Mouse (Mus musculus) lung, postnatal 14 days (tissue): ENCODE measurements around the gene Pbx2.
"Not testable (repeated sequence)": the region's sequence is repeated elsewhere in the genome, so short reads cannot be mapped to it uniquely, and the experiment has no call there.

ENCODE experiments used
- DNase-seq: peaks from one replicate; pipeline ENCODE4 v3.0.0; 2021

The Pbx2 gene

DNA sequence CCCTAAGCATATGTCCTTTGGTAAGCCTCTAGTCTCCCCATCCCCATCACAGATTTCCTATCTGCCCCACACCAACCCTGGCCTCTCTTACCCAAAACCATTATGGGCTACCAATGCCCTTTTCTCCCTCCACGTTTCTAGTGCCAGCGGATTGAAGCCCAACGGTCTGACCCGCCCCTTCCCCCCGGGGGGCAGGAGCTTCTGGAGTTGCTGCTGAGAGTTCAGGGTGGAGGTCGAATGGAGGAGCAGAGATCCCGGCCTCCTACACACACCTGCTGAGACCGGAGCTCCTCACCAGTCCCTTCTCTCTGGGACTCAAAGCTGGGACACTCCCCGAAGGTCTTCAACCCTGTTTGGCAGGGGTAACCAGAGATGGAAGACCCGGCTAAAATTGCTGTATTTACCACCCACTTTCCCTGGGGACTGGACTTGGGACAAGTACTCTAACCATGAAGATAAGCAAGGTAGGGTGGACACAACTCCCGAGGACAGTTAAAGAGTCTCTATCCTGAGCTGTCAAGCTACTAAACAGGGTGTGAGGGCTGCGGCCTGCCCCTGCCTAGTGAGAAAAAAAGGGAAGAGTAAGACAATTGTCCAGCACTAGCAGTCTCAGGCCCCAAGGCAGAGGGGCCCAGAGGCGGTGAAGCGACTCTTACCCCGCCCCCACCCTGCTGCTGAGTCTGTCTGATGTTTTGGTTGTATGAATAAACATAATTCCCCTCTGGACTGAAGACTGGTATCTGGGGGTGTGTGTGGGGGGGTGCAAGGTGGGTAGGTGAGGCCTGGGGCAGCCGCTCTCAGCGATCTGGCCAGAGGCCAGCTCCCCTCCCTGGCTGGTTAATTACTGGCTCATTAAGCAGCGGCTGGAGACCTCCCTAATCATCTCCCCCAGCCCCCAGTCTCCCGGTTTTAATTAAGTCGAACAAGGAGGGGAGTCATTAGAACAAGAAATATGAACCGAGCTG, at the start of gene Pbx2:
Gene Pbx2, plus strand, starts transcription at position 238 of the 965 bp plus-strand sequence.
- DNase-seq, result peak; percentile 42

DNA sequence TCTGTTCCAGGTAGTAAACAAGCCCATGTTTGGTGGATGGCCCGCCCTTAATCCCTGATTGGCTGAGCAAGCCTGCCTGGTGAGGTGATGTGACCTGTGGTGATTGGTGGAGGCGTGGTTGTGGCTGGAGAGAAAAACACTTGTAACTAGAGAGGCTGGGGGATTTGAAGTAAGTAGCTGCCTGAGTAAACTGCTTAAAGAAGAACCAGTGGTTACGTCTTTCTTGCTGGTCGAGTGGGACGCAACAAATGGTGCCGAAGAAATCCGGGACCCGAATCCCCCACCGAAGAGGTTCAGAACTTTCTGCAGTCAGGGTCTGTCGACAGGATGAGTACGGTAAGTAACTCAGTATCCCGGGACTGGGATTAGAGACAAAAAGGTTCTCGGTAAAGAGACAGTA, 47.5 kb upstream of the Pbx2 start:
- DNase-seq, result not testable (repeated sequence)

DNA sequence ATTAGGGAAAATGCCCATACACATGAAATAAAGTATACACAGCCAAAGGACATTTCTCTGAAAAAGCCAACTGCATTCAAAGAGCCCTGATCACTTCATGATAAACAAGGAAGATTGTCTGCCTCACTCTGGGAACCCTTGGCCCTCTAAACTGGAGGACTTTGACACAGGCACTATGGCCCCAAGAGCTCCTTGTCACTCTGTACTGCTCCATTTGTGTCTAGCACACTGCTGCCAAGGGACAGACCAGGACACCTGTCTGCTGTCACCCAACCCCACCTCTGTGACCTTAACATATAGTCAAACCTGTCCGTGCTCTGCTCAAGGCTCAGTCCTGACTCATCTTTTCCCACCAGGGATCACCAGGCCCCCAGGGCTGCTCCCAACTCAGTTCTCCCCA, 44.3 kb upstream of the Pbx2 start:
- no peak for DNase-seq

DNA sequence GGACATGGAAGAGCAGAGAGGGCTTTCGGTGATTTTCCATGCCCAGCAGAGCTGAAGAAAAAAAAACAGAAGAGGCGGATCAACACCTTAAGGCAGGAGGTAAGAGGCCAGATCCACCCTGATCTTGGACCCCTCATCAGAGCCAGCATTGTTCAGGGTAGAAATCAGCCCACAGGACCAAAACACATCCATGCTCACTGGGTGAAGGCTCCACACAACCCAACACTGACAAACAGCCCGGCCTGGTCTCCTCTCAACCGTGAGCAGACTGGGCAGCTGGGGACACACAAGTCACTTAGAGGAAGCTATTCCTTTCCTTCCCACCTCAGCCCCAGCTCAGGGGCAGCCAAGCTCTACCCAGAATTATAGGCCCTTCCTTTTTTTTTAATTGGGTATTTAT, 43.5 kb upstream of the Pbx2 start:
- DNase-seq, result no peak

DNA sequence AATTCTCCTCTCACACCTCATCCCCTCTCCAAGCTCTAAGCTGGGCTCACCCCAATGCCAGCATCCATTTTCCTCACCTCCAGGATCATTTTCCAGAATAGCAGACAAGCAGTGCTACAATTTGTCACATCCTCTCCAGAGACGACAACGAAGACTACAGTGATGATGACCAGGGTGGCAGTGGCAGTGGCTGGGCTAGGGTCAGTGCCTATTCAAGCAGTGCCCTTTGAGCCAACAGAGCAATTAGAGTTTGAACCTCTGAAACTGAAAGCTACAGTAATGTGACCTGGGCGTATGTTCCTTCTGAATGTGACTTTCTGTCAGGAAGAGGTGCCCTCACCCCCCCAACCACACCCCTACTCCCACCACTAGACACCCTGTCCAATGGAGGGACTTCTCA, 41.9 kb upstream of the Pbx2 start:
- no peak for DNase-seq

DNA sequence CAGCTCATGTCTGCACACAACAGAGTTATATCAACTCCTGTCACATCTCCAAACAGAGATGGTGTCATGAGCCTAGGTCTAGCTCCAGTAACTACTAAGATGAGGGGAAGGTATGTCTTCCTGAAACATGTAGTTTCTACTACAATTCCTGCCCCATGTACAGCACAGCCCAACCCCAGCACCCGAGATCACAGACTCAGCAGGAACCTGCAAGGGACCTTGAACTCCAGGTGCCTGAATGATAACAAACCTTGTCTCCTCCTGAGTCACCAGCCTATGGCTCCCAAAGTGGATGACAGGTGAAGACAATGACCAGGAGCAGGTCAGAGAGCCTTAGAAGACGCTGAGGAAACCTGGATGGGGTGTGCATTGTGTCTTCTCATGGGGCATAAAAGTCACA, 41.2 kb upstream of the Pbx2 start:
- no peak for DNase-seq

DNA sequence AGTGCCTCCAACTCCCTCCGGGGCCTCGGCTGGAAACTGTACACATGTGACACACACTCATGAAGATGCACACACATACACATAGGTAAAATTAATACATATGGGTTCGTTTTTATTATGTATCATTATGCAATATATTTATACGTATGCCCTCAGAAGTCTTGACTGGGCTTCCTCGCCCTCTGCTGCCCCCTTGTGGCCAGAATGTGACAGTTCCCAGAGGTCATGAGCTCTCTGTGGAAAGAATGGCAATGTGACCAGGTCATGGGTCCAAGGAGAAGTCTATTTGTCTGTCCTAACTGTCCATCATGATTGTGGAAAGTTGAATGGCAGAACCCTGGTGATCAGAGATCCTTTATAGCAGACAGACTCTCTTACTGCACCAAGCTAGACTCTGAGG, 35.6 kb upstream of the Pbx2 start:
- DNase-seq, result peak; percentile 92

DNA sequence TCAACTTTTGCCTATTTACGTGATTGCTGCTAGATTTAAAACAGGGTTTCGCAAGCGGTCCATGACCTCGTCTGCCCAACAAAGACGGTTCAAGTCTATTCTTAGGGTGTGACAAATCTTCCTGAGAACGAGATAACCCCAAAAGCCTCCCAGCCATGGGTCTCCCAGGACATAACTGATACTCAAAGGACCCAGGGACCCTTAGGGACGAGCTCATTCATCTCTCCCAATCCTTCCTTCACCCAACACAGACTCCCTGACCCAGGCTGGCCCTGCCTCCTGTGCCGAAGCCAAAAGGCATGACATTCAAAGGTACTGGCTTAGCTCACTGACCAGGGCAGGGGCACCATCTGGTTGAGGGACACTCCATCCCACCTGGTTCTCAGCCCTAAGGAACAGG, 34.7 kb upstream of the Pbx2 start:
- no peak for DNase-seq

DNA sequence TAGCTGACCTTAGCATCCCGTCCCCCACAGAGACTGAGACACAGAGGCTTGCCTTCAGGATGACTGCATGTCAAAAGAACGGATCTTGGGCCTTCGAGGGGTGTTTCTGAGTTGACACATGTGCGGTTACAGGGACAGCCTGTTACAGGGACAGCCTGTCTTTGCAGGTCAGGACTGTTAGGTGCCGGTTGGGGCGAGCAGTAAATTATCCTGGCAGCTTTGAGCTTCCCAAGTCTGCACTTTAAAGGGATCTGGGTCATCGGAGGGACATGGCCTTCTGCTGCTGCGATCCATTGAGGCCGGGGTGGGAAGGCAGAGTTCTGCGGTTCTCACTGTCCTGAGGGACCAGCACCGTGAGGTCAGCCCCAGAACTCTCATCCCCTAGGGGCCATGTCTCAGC, 33.7 kb upstream of the Pbx2 start:
- DNase-seq, result no peak

DNA sequence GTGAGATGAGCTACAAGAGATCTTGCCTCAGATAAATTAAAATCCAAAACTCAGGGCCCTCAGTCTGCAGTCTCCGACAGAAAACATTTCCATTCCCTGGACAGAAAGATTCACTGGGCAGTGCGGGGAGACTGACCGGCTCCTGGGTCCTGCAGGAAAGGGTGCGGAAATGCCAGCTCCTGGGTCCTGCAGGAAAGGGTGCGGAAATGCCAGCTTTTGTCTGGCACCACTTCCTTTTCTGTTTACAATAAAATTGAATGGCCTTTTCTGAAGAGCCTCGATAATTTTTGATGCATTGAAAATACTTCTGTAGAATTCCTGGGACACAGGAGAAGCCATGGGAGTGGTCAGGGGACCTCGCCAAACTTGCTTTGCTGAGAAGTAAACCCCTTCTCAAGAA, 31.9 kb upstream of the Pbx2 start:
- no peak for DNase-seq

DNA sequence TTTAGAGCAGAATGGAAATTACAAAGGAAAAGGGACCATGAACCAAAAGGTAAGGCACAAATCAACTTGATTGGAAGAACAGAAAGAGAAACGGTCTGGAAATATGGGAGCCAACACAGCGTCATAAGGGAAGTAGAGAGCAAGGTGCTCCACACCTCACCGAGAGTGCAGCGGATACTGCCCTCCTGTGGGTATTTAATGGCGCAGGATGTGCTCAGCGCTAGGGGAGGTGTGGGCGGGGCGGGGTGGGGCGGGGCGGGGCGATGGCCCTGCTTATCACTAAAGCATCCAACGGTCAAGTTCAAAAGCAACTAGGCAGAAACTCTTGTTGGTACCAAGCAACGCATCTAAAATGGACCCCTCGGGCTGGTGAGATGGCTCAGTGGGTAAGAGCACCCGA, 31.2 kb upstream of the Pbx2 start:
- no peak for DNase-seq

DNA sequence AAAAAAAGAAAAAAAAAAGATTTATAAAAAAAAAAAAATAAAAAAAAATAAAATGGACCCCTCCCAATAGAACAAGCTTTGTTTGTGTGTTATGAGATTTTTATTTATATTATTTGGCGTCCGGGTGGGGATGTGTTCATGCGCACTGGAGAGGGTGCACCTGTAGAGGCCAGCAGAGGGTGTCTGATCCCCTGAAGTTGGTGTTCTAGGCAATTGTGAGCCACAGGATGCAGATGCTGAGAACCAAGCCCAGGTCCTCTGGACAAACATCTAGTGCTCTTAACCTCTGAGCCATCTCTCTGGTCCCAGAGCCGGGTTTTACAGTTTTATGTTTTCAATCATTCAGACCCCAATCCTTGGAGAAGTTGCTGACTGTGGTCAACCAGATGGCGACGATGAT, 30.6 kb upstream of the Pbx2 start:
- no peak for DNase-seq

DNA sequence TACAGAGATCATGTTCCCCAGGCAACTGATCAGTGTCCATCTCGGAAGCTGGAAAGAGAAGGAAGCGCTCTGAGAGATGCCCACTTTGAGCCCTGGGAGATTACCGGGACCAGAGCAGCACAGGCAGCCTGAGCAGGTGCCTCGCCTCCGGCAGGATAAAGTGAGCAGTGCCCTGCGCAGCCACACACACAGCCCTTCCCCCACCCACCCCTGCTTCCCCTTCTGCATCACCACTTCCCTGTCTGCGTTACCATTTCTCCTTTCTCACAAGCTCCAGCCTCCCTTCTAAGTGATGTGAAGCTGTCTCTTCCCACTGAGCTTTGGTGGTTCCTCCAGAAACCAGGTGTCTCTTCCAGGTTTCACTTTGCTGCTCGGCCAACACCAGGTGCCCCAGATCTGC, 29.9 kb upstream of the Pbx2 start:
- no peak for DNase-seq

DNA sequence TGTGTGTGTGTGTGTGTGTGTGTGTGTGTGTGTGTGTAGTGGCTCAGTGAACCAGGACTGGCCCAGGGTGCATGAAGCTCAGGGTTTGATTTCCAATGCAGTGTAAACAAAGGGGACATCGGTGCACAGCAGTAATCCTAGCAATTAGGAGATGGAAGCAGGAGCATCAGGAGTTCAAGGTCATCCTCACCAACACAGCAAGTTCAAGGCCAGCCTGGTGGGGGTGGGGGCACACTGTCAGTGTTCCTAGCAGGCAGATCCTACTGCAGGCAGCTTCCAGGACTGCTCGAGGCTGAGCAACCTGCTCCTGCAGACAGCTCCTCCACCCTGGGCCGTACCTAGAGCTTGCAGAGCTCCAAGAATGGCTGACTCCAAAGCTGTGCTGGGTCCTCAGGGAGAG, 28.5 kb upstream of the Pbx2 start:
- no peak for DNase-seq

DNA sequence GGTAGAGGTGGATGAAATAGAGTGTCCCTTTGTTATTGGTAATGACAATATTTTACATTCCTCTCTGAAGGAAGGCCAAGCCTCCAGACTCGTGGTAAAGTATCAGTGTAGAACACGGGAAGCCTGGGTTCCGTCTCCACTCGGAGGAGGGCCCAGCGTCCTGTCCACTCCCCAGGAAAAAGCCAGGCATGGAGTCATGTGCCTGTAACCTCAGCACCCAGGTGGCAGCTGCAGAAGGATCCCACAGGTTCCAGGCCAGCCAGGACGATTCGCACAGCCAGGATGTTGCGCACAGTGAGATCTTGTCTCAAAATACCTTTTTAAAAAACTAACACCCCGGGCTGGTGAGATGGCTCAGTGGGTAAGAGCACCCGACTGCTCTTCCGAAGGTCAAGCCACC, 27.7 kb upstream of the Pbx2 start:
- no peak for DNase-seq

DNA sequence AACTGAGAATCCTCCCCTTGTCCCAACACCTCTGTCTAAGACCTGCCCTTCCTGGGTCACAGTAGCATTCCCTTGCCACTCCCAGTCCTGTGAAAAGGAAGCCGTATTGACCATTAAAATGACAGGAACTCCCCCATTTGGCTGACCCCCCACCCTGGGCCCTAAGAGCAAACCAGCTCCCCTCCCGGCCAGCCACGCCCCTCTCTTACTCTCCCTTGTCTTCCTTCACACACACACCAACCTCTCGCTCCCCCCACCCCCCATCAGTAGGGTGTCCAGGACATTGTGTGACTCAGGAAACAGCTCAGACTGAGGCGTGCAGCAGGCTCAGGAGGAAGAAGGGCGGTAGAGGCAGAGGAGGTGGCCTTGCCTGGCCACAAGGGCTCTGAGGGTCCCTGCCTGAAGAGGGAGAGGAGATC, 27.1 kb upstream of the Pbx2 start, which contains the start of gene Notch4:
Gene Notch4, plus strand, starts transcription at position 266 of the 419 bp plus-strand sequence.
- DNase-seq, result peak; percentile 61

DNA sequence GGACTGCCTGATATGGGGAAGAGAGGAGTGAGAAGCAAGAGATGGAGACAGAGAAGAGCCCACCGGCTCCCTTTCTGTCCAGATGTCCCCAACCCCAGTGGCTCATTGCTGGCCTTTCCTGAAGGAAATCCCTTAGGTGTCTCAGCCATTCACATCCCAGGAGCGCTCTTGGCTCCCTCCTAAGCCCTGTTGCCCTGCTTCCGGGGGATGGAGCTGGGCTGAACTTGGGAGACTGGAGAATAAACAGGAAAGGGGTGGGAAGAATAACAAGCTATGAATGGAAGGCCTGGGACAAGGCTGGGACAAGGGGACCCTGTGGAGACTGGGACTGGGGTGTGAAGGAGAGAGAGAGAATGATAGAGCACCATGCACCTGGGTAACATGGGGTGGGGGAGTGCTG, 26.3 kb upstream of the Pbx2 start:
- DNase-seq, result peak; percentile 60

DNA sequence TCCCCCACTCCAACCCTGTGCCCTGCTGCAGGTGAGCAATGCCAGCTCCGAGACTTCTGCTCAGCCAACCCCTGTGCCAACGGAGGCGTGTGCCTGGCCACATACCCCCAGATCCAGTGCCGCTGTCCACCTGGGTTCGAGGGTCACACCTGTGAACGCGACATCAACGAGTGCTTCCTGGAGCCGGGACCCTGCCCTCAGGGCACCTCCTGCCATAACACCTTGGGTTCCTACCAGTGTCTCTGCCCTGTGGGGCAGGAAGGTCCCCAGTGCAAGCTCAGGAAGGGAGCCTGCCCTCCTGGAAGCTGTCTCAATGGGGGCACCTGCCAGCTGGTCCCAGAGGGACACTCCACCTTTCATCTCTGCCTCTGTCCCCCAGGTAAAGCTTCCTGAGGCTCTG, 23.8 kb upstream of the Pbx2 start:
- no peak for DNase-seq

DNA sequence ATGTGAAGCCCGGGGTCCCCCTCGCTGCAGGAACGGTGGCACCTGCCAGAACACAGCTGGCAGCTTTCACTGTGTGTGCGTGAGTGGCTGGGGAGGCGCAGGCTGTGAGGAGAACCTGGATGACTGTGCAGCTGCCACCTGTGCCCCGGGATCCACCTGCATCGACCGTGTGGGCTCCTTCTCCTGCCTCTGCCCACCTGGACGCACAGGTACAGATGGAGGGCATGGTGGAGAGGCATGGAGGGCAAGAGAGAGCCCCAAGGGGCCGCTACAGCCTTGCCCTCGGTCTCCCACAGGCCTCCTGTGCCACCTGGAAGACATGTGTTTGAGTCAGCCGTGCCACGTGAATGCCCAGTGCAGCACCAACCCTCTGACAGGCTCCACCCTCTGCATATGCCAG, 22.6 kb upstream of the Pbx2 start:
- no peak for DNase-seq

DNA sequence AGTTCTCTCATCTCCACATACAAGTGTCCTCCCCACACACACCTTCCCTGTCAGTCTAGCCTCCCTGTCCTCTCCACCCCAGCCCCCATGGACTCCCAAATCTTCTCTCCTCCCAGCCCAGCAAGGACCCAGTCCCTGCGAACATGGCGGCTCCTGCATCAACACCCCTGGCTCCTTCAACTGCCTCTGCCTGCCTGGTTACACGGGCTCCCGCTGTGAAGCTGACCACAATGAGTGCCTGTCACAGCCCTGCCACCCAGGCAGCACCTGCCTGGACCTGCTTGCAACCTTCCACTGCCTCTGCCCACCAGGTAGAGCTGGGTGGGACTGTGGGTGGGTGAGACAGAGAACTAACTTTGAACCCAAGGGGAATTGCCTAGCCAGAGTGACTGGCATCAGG, 21.1 kb upstream of the Pbx2 start:
- DNase-seq, result no peak

DNA sequence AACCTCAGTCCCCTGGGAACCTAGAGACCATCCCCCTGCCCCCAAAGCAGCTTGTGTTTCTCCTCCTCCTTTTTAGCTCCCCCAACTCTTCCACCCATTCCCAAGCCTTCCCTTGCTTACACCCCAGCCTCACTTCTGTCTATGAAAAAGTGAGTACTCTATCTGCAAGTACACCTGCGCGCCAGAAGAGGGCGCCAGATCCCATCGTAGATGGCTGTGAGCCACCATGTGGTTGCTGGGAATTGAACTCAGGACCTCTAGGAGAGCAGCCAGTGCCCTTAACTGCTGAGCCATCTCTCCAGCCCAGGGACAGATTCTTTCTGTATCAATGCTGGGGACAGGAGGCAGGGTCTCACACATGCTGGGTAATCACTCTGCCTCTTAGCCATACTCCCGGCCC, 19.2 kb upstream of the Pbx2 start:
- DNase-seq, result no peak

DNA sequence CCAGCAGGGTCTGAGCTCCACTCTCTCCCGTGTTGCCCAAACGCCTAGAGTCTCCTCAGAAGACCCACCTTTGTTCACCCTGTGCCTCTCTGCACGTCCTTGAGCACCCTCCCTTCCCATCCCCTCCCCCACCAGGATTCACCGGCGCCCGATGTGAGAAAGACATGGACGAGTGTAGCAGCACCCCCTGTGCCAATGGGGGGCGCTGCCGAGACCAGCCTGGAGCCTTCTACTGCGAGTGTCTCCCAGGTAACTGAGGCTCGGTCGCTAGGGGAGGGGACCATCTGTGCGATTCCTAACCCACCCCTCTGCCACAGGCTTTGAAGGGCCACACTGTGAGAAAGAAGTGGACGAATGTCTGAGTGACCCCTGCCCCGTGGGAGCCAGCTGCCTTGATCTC, 18.7 kb upstream of the Pbx2 start:
- DNase-seq, result no peak

DNA sequence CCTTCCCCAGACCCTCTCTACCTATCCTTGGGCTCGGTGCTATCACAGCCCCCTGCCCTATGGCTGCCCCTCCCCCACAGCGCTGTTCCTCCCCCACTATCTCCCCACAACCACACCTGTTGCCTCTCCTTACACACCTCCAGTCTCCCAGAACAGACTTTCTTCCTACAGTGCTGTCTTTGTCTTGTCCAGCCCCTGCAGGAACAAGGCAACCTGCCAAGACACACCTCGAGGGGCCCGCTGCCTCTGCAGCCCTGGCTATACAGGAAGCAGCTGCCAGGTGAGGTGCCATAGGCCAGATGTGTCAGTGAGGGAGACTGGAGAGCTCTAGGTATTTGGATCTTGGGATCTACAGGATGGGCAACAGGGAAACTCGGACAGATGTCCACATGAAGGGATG, 14.5 kb upstream of the Pbx2 start:
- DNase-seq, result no peak

DNA sequence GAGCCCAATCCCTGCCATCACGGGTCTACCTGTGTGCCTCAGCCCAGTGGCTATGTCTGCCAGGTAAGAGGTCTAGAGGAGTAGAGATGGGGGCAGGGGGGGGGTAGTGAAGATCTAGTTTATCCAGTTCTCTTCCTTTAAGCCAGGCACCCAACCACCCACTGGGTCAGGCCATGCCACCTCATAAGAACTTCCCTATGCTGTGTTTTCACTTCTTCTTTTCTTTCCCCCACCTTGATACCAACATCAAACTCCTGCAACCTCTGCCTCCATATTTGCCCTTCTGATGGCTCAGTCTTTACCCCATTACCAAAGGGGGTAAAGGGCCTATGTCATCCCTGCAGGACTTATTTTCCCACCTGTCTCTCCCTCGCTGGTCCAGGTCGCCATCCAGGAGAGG, 13.0 kb upstream of the Pbx2 start:
- DNase-seq, result no peak

DNA sequence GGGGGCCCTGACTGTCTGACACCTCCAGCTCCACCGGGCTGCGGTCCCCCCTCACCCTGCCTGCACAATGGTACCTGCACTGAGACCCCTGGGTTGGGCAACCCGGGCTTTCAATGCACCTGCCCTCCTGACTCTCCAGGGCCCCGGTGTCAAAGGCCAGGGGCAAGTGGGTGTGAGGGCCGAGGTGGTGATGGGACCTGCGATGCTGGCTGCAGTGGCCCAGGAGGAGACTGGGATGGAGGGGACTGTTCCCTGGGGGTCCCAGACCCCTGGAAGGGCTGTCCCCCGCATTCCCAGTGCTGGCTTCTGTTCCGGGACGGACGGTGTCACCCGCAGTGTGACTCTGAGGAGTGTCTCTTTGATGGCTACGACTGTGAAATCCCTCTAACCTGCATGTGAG, 8.5 kb upstream of the Pbx2 start:
- DNase-seq, result no peak
